Mouse (Mus musculus): ENCODE measurements at regions not wholly inside any gene's neighbourhood (a gene's known extent, or its start where the extent isn't known, plus 50 kb on each side); places are given as distances from the start of the nearest gene placed in this dataset.

DNA sequence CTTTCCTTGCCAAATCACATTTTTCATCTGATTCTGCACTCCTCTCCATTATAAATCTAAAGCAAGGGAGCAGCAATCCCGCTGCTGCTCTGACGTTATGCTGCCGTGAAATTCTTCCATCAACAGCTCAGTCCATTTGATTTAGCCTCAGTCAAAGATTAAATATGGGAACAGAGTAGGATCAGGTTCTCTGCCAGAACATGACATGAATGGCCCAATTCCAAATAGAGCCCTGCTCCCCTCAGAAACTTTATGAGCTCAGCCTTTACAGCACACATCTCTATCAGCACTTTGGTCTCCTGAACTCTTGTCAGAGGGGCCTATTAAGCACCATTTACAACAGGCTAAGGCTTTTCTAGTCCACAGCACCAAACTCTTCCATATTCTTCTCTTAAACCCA, 332.3 kb downstream of the Prr30 start:
- no peak for DNase-seq

DNA sequence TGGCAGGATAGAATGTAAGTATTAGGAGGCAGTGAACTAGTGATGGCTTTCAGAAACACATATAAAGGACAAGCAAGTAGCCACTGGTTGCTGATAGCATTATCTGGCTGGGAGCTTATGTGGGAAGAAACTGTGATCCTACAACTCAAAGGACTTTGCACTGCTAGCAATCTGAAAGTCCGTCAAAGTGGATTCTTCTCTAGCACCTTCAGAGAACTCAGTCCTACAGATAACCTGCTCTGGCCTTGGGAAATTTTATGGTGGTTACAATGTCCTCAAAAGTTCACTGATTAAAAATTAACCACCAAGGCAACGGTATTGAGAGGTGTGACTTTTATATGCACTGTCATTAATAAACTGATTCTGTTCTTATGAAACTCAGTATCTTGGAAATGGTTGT, 335.3 kb downstream of the Prr30 start:
- no peak for DNase-seq

- DNase-seq, result no peak
These were observed 336.0 kb downstream of the Prr30 start for GRCm38 (mm10) chr14:100864164-100864563.

DNA sequence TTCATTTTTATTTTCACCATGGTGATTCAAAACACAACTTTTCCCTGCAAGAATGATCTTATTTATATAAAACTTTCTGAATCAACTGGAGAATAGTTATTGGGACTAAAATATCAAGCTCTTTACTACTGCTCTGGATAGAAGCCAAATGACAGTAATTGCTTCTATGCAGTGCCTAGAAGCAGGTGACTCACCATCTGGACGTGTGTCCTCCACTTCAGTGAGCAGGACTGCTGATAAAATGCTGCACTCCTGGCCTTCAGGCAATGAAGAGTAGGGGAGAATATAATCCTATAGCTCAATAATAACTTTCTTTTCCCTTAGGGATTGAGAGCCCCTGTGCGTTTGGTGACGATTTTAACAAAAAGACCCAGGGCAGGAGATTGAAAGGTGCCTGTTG, 357.3 kb downstream of the Prr30 start:
- no peak for DNase-seq

Measured in kidney, postnatal 36 days (tissue).